Mouse (Mus musculus): ENCODE results near the gene Foxd4. TPM values are rescaled to one million over a fixed set of nuclear protein-coding genes. Genes with fewer than 3 reads are reported as not detected.

Foxd4 gene
- not detected for total RNA-seq (2021)
- long read RNA-seq: 0 reads

- no peak for DNase-seq (ENCODE audit: low spot score in 2 of 2)
Measured at GRCm38 (mm10) chr19:24900581-24901220, at the start of gene Foxd4. Gene Foxd4 (minus strand): TSS chr19:24901197.

DNA sequence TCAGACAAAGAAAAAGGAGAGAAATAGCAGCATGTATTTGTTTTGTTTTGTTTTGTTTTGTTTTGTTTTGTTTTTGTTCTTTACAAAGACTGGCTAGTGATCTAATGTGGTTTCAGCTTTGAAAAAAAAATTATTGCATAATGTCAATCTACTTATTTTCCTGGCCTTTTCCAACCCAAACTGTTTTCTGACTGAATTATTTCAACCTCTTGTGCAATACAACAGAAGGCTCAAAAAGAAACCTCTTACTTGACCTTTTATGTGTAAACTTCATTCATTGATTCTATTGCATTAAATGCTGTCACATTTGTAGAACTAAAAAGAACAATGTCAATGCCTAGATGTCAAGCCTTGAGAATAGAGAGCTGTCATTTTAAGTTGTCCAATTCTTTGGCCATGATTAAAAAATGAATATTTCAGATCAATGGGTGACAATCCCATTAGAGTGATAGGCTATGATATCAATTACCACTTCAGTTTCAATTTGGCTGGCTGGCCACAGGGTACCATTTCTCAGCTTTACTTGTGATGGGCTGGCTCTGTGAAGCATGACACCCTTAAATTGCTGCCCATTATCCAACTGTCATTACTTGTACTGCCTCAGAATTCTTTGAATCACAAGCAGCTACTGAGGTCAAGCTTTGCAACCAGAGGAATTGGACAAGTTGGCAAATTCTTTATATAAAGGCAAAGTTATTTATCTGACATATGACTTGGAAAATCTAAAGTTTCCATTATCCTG lies 44.7 kb upstream of the Foxd4 start:
- DNase-seq (ENCODE audit: low spot score in 2 of 2): no peak

DNA sequence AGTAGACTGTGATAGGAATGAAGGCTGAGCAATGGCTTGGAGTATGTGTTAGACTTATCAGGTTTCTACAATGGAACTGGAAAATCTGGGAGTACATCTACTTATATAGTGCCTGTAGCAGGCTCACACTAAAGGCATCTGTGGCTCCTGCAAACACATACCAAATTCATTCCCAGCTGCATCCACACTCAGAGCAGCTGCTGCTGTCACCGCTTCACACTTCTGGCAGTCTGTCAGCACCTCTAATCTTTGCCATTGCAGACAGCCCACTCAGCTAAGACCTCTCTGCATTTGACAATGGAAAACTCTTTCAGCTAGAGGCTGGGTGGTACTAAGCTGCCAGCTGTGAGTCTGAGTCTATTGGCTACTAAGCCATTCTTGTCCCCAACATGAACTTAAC lies 36.1 kb upstream of the Foxd4 start:
- DNase-seq (ENCODE audit: low spot score in 2 of 2): no peak

DNA sequence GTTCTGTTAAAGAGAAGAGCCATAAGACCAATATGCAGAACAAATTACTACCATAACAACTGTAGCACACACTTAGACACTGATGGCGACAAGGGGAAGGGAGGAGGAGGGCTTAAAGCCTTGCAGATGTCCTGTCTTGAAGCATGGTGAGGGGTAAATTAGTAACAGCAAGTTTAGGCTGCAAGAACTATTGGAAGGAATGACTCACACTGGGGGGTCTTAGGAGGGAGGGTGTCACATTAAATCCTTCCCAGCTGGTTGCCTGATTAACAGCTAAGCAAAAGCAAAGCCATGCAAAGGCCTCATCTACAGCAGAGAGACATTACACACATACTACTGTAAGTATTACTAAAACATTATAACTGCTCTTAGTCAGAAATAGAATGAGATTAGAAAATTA lies 28.0 kb upstream of the Foxd4 start:
- DNase-seq (ENCODE audit: low spot score in 2 of 2): no peak

DNA sequence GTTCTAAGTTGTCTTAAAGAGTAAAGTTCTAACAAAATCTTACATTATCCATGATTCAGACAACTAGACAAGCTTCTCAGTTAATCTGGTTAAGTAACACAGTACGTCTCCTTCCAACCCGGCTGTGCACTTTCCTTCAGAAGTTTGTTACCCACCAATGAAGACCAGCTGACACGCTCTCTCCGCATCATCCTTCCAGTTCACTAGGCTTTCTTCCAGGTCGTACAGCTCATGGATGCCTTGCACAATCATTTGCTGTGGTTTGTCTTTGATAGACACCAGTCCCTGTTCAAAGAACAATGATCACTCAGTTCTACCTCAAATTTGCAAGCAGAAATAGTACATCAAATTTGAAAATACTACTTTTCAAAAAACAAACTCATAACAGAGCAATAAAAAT lies 19.9 kb upstream of the Foxd4 start:
- no peak for DNase-seq (ENCODE audit: low spot score in 2 of 2)

GRCm38 (mm10) chr19:24908385-24909155 lies 7.6 kb upstream of the Foxd4 start:
- DNase-seq (ENCODE audit: low spot score in 2 of 2): no peak

DNA sequence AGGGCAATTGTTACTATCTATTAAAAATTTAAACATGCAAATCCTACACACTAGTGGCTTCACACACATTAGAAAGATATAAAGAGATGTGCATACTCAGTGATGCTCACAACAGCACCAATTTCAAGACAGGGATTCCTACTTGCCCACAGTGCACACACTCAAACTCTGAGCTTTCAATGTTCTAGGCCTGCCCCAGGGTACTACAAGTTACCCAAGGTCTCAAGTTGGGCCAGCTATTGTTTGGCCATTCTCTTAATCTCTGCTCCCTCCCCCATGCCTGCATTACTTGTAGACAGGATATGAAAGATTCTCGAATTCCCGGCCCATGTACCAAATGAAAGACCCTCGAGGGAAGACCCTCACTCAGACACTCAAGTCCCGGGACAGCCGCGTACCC lies 6.7 kb upstream of the Foxd4 start:
- no peak for DNase-seq (ENCODE audit: low spot score in 2 of 2)

GRCm38 (mm10) chr19:24902821-24903220 lies 1.8 kb upstream of the Foxd4 start:
- DNase-seq (ENCODE audit: low spot score in 2 of 2): no peak

GRCm38 (mm10) chr19:24902256-24902655 lies 1.3 kb upstream of the Foxd4 start:
- no peak for DNase-seq (ENCODE audit: low spot score in 2 of 2)

- DNase-seq (ENCODE audit: low spot score in 2 of 2): no peak
Measured at GRCm38 (mm10) chr19:24901666-24902065, 669 bp upstream of the Foxd4 start.

GRCm38 (mm10) chr19:24899578-24900544 lies 1.1 kb downstream of the Foxd4 start:
- no peak for DNase-seq (ENCODE audit: low spot score in 2 of 2)

DNA sequence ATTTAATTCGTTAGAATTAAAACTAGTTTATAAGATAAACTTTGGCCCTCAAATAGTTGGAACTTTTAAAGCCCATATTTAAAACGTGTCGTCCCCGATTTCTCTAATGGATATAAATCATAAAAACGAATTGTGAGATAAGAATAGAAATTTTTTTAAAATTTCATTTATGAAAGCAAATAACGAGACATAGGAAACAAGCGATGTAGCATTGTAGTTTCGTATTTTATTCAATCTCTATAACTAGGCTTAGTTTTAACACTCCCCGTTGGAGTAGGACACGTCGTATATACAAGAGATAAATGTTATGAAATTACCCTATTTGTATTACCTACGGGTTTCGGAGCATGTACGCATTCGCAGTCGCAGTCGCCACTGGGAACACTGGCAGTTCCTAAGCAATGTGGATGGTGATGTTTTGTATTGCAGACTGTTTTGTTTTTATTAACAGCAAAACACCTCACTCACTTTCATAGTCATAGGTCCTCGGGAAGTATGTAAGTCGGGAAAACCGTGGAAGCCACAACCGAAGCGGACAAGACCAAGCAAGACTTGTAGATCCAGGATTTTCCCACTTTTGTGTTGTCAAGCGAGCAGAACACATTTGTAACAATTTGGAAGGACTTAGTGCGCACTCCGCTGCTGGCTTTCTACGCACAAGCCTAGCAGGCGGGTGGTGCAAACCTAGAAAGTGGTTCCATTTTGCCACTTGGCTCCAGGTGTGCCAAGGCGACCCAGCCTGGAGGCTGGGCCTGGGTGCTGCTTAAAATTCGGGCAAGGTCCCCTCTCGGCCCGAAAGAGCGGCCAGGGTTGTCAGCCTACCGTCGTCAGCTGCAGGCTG lies 2.0 kb downstream of the Foxd4 start:
- no peak for DNase-seq (ENCODE audit: low spot score in 2 of 2)

GRCm38 (mm10) chr19:24897896-24898736 lies 2.9 kb downstream of the Foxd4 start:
- no peak for DNase-seq (ENCODE audit: low spot score in 2 of 2)

DNA sequence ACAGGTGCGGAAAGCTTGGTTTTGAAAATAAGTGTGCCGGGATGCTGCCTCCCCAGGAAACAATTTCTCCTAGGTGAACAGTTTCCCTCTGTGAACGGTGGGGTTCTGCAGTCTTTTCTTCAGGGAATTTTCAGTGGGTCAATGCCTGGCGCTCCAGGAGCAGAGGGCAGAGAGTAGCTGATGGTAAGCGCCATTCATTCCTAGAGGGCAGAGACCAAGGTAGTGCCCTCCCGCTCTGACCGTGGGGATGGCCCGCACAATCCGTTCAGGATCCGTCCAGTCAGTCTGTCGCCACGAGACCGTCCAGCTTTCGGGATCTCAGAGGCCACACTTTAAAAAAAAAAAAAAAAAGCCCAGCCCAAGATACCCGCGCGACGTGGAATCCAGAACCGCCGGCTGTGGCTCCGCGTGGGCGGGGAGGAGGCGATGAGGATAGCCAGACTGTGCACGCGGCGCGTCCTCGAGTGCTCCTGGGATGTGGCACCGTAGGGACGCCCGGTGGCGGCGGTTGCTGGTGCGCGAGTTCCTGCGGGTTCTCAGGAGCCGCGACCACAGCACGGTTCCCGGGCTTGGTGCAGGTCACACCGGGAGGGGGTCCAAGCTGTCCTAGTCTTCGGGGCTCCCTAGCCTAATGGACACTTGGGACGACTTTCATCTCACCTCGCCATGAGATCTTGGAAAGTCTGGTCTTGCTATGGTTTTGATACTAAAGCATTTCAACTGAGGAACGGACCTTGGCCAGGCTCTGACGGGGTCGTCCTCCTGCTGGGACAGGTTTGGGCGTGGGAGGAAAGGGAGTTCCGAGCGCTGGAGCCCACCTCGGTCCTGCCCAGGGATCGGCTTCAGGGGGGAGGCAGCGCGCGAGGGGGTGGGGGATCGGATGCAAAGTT lies 3.7 kb downstream of the Foxd4 start:
- DNase-seq (ENCODE audit: low spot score in 2 of 2): no peak

DNA sequence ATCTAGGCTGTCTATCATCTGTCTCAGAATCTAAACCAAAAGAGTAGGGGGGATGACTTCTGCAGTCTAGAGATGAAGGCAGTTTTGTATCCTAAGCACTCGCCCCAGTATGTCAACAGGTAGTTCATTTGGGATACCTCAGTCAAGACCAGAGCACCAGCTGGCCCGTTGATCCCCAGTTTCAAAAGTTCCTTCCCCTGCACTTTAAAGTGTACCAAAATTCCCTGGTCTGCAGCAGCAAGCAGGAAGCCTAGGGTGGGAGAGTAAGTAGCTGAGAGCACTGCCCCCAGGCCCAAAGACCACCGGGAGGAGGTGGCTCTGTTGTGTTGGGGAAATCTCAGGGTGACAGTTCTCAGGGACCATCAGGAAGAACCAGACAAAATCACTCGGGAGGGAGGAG lies 4.5 kb downstream of the Foxd4 start:
- DNase-seq (ENCODE audit: low spot score in 2 of 2): no peak

DNA sequence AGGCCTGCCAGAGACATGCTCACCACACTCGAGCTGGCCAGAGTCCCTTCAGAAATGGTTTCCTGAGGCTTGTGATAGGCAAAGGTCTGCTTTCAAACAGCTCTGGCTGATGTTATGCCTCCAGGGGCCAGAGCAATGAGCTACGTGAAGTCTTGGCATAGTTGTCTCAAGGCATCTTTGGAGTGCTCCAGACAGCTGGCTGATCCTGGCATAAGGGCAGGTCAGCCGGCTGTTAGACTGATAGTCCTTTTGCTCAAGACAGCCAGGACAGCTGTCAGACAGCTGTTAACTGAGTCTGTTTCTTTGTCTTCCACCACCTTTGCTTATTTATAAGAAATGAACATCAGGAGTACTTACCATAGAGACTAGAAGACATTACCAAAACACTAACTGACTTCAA lies 14.1 kb downstream of the Foxd4 start:
- DNase-seq (ENCODE audit: low spot score in 2 of 2): no peak

DNA sequence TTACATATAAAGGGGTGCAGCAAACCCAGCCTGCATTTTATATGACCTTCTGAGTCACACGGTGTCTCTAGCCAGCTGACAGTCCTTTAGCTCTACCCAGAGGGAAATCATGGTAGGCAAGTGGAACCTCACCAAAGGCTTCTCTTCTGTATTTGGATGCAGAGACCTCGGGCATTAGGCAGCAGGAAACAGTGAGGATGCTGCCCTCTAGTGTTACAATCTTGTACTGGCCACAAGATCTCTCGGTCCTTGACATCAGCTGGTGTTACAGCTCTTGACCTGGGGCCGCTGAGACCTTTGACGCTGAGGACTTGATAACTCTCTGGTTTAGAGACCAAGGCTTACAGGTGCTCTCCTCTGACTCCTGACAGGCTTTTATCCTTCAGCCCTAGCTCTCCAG lies 15.5 kb downstream of the Foxd4 start:
- DNase-seq (ENCODE audit: low spot score in 2 of 2): peak in 1 of 2 experiments; percentile 80

- DNase-seq (ENCODE audit: low spot score in 2 of 2): no peak
Measured at GRCm38 (mm10) chr19:24881237-24881636, 19.8 kb downstream of the Foxd4 start.

Data from layer of hippocampus, adult 18-20 months (tissue).